In genomic region chr15:63006471-63007228, GRCm38 (mm10) we compare ENCODE assay signal across 12 mouse cellular contexts.
A peak's percentile ranks its signal among the peaks of the same experiment; 100 is the strongest.
DNase-seq lines count a peak whose midpoint lies in the region; ATAC-seq and TF ChIP-seq lines count a peak whose summit lies in the region.
"Had no signal": no experiment of that assay in that cellular context is flagged by ENCODE, and none has a peak within 500 bp of the region (broad histone marks: within the 10 kb centered on the region; RNA-seq: fewer than 3 reads in every experiment).

No protein-coding gene starts in this region.

- no peaks in the 10 kb centered on the region for H3K4me1 ChIP-seq in lung, embryonic 14.5 days (ENCODE audit: insufficient read depth)
- H3K4me1 ChIP-seq: liver, embryonic 15.5 days; midbrain, embryonic 13.5 days had no signal

- WGBS in lung, embryonic 14.5 days: 81% methylated on average over 14 of the region's 14 CpGs

- no peaks in the 10 kb centered on the region for H3K9me3 ChIP-seq in lung, embryonic 14.5 days (ENCODE audit: low read depth, low read length)
- H3K9me3 ChIP-seq: liver, embryonic 15.5 days; midbrain, embryonic 13.5 days had no signal

- no peak overlapping the region for H3K9ac ChIP-seq in lung, embryonic 14.5 days
- H3K9ac ChIP-seq: liver, embryonic 15.5 days; midbrain, embryonic 13.5 days had no signal

- no peak overlapping the region for H3K27ac ChIP-seq in lung, embryonic 14.5 days (ENCODE audit: low read depth)
- H3K27ac ChIP-seq: left cerebral cortex, adult 2 months; liver, embryonic 15.5 days; midbrain, embryonic 13.5 days had no signal

- H3K4me3 ChIP-seq in lung, embryonic 14.5 days (ENCODE audit: low read depth, low read length): no peak overlapping the region
- H3K4me3 ChIP-seq: left cerebral cortex, adult 2 months; liver, embryonic 15.5 days; midbrain, embryonic 13.5 days had no signal

- peak; percentile 12 for DNase-seq in adrenal gland, adult 8-10 months
- DNase-seq in adrenal gland, adult 18-20 months (ENCODE audit: low spot score in 2 of 2): no peak
- DNase-seq in lung, embryonic 14.5 days: no peak
- DNase-seq in lung, postnatal 36 days: no peak
- peak; percentile 27 to 61 for DNase-seq in gastrocnemius, adult 8-10 months (ENCODE audit: low spot score in 2 of 2)
- DNase-seq in retina, embryonic 14.5 days (ENCODE audit: low spot score): peak; percentile 10
- no peak for DNase-seq in cerebellum, postnatal 25 days
- no peak for DNase-seq in neural tube, embryonic 10.5 days (ENCODE audit: extremely low spot score, low spot score)
- DNase-seq: cerebellum, adult 18-20 months had no signal

- TF ChIP-seq CTCF in lung, embryonic 14.5 days (IDR thresholded peaks at IDR 0.05; ENCODE audit: low read depth): 0 out of 2 replicates have a peak, but pooled peaks have one; percentile 11

- no peak overlapping the region for H3K4me2 ChIP-seq in lung, embryonic 14.5 days
- H3K4me2 ChIP-seq: liver, embryonic 15.5 days; midbrain, embryonic 13.5 days had no signal

- ATAC-seq in lung, embryonic 14.5 days (ENCODE audit: insufficient read depth): no peak
- ATAC-seq: midbrain, embryonic 13.5 days had no signal

- H3K27me3 ChIP-seq in lung, embryonic 14.5 days (ENCODE audit: insufficient read depth, low read length): no peaks in the 10 kb centered on the region
- H3K27me3 ChIP-seq: liver, embryonic 15.5 days; midbrain, embryonic 13.5 days had no signal

- H3K36me3 ChIP-seq in lung, embryonic 14.5 days (ENCODE audit: insufficient read depth): no peaks in the 10 kb centered on the region
- H3K36me3 ChIP-seq: liver, embryonic 15.5 days; midbrain, embryonic 13.5 days had no signal

Comparison
In these comparisons a context has a peak if more than half of its experiments do, and no peak if none do; other contexts are left out.
1. DNase-seq: peak in adrenal gland, adult 8-10 months (single experiment), gastrocnemius, adult 8-10 months (2 of 2) and retina, embryonic 14.5 days (single experiment); none in adrenal gland, adult 18-20 months (0 of 2), lung, embryonic 14.5 days (single experiment), lung, postnatal 36 days (single experiment), cerebellum, postnatal 25 days (0 of 2) and neural tube, embryonic 10.5 days (single experiment).